Mouse (Mus musculus): ENCODE results near the gene Prdm10. TPM values are rescaled to one million over a fixed set of nuclear protein-coding genes. Genes with fewer than 3 reads are reported as not detected.

Gene Prdm10
- polyA plus RNA-seq, 1 experiment from 2014 or later = 6.5 TPM

- ATAC-seq (replicated peaks; ENCODE audit: insufficient number of reproducible peaks, low FRiP score, low TSS enrichment, low read depth) = no peak
- Histone ChIP-seq H3K4me1 (ENCODE audit: control insufficient read depth, insufficient read depth, low read length) (no peaks in the 10 kb centered on the region; the same call in 1 of the 2 replicates), H3K27ac (replicated peaks; ENCODE audit: low read depth, low read length) (no peak overlapping the region), H3K36me3 (replicated peaks; ENCODE audit: control insufficient read depth, insufficient read depth, low read depth, low read length) (no peaks in the 10 kb centered on the region), H3K4me3 (ENCODE audit: low read depth, low read length) (no peak overlapping the region), H3K9ac (replicated peaks; ENCODE audit: low read length) (no peak overlapping the region), H3K27me3 (ENCODE audit: control insufficient read depth, insufficient read depth, low read length) (no peaks in the 10 kb centered on the region), H3K9me3 (replicated peaks; ENCODE audit: control insufficient read depth, low read length) (no peaks in the 10 kb centered on the region), H3K4me2 (ENCODE audit: low read depth, low read length) (no peak overlapping the region)
- DNase-seq (ENCODE audit: low spot score) = no peak
- 86% methylated on average over 4 of the region's 4 CpGs for WGBS
Observed at GRCm38 (mm10) chr9:31283044-31283443, 2.7 kb downstream of the Prdm10 start.

DNA sequence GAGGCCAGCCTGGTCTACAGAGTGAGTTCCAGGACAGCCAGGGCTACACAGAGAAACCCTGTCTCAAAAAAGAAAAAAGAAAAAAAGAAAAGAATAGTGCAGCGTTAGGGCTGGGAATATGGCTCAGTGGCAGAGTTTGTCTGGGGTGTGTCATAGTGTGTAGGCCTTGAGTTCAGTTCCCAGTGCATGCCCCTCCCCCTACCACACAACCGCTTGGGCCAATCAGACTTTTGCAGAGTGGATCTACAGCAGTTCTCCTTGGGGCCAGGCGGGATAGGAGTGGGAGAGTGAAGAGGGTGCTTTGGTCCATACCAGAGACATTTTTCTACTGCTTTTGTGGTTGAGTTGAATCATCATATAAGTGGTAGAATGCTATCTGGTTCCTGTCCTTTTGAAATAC, 3.6 kb downstream of the Prdm10 start:
- Histone ChIP-seq H3K4me2 (ENCODE audit: low read depth, low read length) (no peak overlapping the region), H3K9ac (replicated peaks; ENCODE audit: low read length) (no peak overlapping the region), H3K9me3 (replicated peaks; ENCODE audit: control insufficient read depth, low read length) (no peaks in the 10 kb centered on the region), H3K36me3 (replicated peaks; ENCODE audit: control insufficient read depth, insufficient read depth, low read depth, low read length) (no peaks in the 10 kb centered on the region), H3K27me3 (ENCODE audit: control insufficient read depth, insufficient read depth, low read length) (no peaks in the 10 kb centered on the region), H3K27ac (replicated peaks; ENCODE audit: low read depth, low read length) (no peak overlapping the region), H3K4me3 (ENCODE audit: low read depth, low read length) (no peak overlapping the region), H3K4me1 (ENCODE audit: control insufficient read depth, insufficient read depth, low read length) (no peaks in the 10 kb centered on the region; the same call in 1 of the 2 replicates)
- ATAC-seq (replicated peaks; ENCODE audit: insufficient number of reproducible peaks, low FRiP score, low TSS enrichment, low read depth) (no peak), DNase-seq (ENCODE audit: low spot score) (no peak)
- 92% methylated on average over 3 of the region's 3 CpGs for WGBS

DNA sequence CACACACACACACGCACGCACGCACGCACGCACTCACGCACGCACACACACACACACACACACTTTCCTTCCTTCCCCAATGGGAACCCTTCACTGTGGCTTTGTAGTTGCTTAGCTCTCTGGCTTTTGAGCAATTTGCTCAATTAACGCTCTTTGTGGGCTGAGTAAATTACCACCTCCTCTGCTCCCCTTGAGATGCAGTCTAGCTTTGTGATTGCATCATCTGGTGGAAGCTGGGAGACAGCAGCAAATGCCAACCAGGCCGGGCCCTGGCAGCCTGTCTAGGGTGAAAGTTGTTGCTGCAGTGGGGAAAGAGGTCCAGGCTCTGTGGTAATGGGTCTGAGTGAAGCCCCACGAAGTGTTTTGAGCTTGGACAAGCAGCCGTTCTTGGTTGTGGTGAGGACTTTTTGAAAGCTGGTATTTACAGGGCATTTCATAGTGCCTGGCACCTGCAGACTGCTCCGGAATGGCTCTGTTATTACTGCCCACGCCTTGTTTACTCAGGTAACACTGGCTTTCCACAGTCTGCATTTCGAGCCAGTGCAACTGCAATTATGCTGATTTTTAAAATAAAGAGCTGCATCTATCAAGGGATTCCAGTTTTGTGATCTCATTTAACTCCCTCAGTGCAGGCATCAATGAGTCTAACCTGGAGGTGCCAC, 10.0 kb downstream of the Prdm10 start:
- no peak for ATAC-seq (replicated peaks; ENCODE audit: insufficient number of reproducible peaks, low FRiP score, low TSS enrichment, low read depth)
- DNase-seq (ENCODE audit: low spot score) = no peak

DNA sequence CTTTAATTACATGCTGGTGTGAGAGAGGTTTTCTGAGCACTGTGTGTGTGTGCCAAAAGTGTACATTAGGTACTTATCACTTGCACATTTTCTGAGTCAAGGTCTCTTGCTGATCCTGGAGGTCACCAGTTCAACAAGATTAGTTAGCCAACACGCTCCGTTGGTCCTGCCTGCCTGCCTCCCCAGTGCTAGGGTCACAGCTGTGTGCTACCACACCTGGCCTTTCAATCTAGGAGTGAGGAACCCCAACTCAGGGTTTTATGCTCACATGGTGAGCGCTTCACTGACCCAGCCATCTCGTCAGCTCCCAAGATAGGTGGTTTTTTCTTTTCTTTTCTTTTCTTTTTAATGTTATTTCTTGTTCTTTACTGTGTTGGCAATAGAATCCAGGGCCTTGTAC, 11.6 kb downstream of the Prdm10 start:
- Histone ChIP-seq H3K9me3 (replicated peaks; ENCODE audit: control insufficient read depth, low read length) (no peaks in the 10 kb centered on the region), H3K9ac (replicated peaks; ENCODE audit: low read length) (no peak overlapping the region), H3K4me3 (ENCODE audit: low read depth, low read length) (no peak overlapping the region), H3K4me2 (ENCODE audit: low read depth, low read length) (no peak overlapping the region), H3K36me3 (replicated peaks; ENCODE audit: control insufficient read depth, insufficient read depth, low read depth, low read length) (no peaks in the 10 kb centered on the region), H3K27me3 (ENCODE audit: control insufficient read depth, insufficient read depth, low read length) (no peaks in the 10 kb centered on the region), H3K4me1 (ENCODE audit: control insufficient read depth, insufficient read depth, low read length) (no peaks in the 10 kb centered on the region), H3K27ac (replicated peaks; ENCODE audit: low read depth, low read length) (no peak overlapping the region)
- 68% methylated on average over 4 of the region's 4 CpGs for WGBS
- no peak for ATAC-seq (replicated peaks; ENCODE audit: insufficient number of reproducible peaks, low FRiP score, low TSS enrichment, low read depth)
- DNase-seq (ENCODE audit: low spot score) = no peak

More for the DNA sequence above, 10.0 kb downstream of the Prdm10 start:
- Histone ChIP-seq H3K27me3 (ENCODE audit: control insufficient read depth, insufficient read depth, low read length) (no peaks in the 10 kb centered on the region), H3K4me2 (ENCODE audit: low read depth, low read length) (no peak overlapping the region), H3K27ac (replicated peaks; ENCODE audit: low read depth, low read length) (no peak overlapping the region; the same call in 1 of the 2 replicates), H3K36me3 (replicated peaks; ENCODE audit: control insufficient read depth, insufficient read depth, low read depth, low read length) (no peaks in the 10 kb centered on the region), H3K9ac (replicated peaks; ENCODE audit: low read length) (no peak overlapping the region), H3K4me3 (ENCODE audit: low read depth, low read length) (no peak overlapping the region), H3K9me3 (replicated peaks; ENCODE audit: control insufficient read depth, low read length) (no peaks in the 10 kb centered on the region), H3K4me1 (ENCODE audit: control insufficient read depth, insufficient read depth, low read length) (no peaks in the 10 kb centered on the region)
- 83% methylated on average over 14 of the region's 14 CpGs for WGBS

DNA sequence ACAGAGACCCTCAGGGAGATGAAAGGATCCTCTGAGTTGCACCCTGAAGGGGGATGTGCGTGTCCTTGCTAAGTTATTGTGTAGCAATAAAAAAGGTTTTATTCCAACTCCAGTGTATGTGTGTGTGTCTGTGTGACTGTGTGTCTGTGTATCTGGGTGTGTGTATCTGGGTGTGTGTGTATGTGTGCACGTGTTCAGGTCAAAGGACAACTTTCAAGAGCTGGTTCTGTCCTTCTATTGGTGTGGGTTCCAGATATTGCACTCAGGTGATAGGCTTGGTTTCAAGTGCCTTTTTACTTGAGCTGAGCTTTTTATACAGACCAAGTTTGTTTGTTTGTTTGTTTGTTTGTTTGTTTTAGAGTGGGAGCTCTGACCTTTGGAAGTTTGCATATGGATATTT, 12.9 kb downstream of the Prdm10 start:
- Histone ChIP-seq H3K36me3 (replicated peaks; ENCODE audit: control insufficient read depth, insufficient read depth, low read depth, low read length) (no peaks in the 10 kb centered on the region), H3K4me3 (ENCODE audit: low read depth, low read length) (no peak overlapping the region), H3K4me1 (ENCODE audit: control insufficient read depth, insufficient read depth, low read length) (no peaks in the 10 kb centered on the region), H3K4me2 (ENCODE audit: low read depth, low read length) (no peak overlapping the region), H3K9me3 (replicated peaks; ENCODE audit: control insufficient read depth, low read length) (no peaks in the 10 kb centered on the region), H3K9ac (replicated peaks; ENCODE audit: low read length) (no peak overlapping the region), H3K27ac (replicated peaks; ENCODE audit: low read depth, low read length) (no peak overlapping the region), H3K27me3 (ENCODE audit: control insufficient read depth, insufficient read depth, low read length) (no peaks in the 10 kb centered on the region)
- DNase-seq (ENCODE audit: low spot score) (no peak), ATAC-seq (replicated peaks; ENCODE audit: insufficient number of reproducible peaks, low FRiP score, low TSS enrichment, low read depth) (no peak)
- WGBS = 83% methylated on average over 2 of the region's 2 CpGs

GRCm38 (mm10) chr9:31295311-31295710, 15.0 kb downstream of the Prdm10 start:
- WGBS = 86% methylated on average over 2 of the region's 2 CpGs
- Histone ChIP-seq H3K27me3 (ENCODE audit: control insufficient read depth, insufficient read depth, low read length) (no peaks in the 10 kb centered on the region), H3K9me3 (replicated peaks; ENCODE audit: control insufficient read depth, low read length) (no peaks in the 10 kb centered on the region), H3K4me2 (ENCODE audit: low read depth, low read length) (no peak overlapping the region), H3K27ac (replicated peaks; ENCODE audit: low read depth, low read length) (no peak overlapping the region), H3K36me3 (replicated peaks; ENCODE audit: control insufficient read depth, insufficient read depth, low read depth, low read length) (no peaks in the 10 kb centered on the region), H3K4me3 (ENCODE audit: low read depth, low read length) (no peak overlapping the region), H3K9ac (replicated peaks; ENCODE audit: low read length) (no peak overlapping the region), H3K4me1 (ENCODE audit: control insufficient read depth, insufficient read depth, low read length) (no peaks in the 10 kb centered on the region)
- no peak for ATAC-seq (replicated peaks; ENCODE audit: insufficient number of reproducible peaks, low FRiP score, low TSS enrichment, low read depth)
- DNase-seq (ENCODE audit: low spot score) = no peak

DNA sequence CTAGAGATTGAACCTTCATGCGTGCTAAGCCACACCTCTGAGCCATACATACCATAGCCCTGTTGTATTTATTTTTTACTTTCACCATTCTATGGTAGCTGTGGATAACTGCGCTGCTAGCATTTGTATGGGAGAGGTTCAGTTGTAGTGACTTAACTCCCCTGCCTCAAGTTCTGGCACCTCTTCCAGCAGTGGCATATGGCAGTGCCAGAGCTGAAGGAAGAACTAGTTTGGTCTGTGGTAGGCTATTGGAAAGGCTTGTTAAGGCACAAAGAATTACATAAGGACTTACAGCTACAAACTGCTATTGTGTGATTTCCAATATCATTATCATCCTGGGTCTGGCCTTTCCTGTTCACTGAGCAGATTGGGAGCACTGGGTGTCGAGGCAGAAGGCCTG, 16.0 kb downstream of the Prdm10 start:
- ATAC-seq (replicated peaks; ENCODE audit: insufficient number of reproducible peaks, low FRiP score, low TSS enrichment, low read depth) (no peak), DNase-seq (ENCODE audit: low spot score) (no peak)
- H3K4me1 ChIP-seq (ENCODE audit: control insufficient read depth, insufficient read depth, low read length) = no peaks in the 10 kb centered on the region
- no peaks in the 10 kb centered on the region for H3K27me3 ChIP-seq (ENCODE audit: control insufficient read depth, insufficient read depth, low read length)
- H3K4me3 ChIP-seq (ENCODE audit: low read depth, low read length) = no peak overlapping the region
- no peak overlapping the region for H3K9ac ChIP-seq (replicated peaks; ENCODE audit: low read length)
- H3K27ac ChIP-seq (replicated peaks; ENCODE audit: low read depth, low read length) = no peak overlapping the region
- no peaks in the 10 kb centered on the region for H3K9me3 ChIP-seq (replicated peaks; ENCODE audit: control insufficient read depth, low read length)
- H3K36me3 ChIP-seq (replicated peaks; ENCODE audit: control insufficient read depth, insufficient read depth, low read depth, low read length) = no peaks in the 10 kb centered on the region
- no peak overlapping the region for H3K4me2 ChIP-seq (ENCODE audit: low read depth, low read length)
- WGBS = 90% methylated on average over 3 of the region's 3 CpGs

DNA sequence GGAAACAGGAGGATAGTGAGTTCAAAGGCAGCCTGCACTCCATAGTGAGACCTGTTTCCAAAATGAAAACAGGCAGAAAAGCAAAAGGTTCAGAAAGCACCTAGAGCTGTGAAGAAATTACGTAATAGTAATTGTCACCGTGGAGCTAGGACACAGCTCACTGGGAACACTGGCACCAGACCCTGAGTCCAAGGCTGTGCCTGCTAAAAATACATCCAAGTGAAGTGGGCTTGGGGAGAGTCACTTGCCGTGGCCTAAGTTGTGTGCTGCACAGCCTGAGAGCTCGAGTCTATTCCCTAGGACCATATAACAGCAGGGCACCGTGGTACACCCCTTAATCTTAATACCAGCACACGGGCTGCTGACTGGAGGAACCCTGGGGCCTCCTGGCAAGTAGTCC, 18.4 kb downstream of the Prdm10 start:
- no peaks in the 10 kb centered on the region for H3K9me3 ChIP-seq (replicated peaks; ENCODE audit: control insufficient read depth, low read length)
- no peak for DNase-seq (ENCODE audit: low spot score)
- 74% methylated on average over 6 of the region's 6 CpGs for WGBS
- no peaks in the 10 kb centered on the region for H3K4me1 ChIP-seq (ENCODE audit: control insufficient read depth, insufficient read depth, low read length)
- no peak for ATAC-seq (replicated peaks; ENCODE audit: insufficient number of reproducible peaks, low FRiP score, low TSS enrichment, low read depth)
- no peaks in the 10 kb centered on the region for H3K27me3 ChIP-seq (ENCODE audit: control insufficient read depth, insufficient read depth, low read length)
- H3K4me2 ChIP-seq (ENCODE audit: low read depth, low read length) = no peak overlapping the region
- no peak overlapping the region for H3K4me3 ChIP-seq (ENCODE audit: low read depth, low read length)
- H3K27ac ChIP-seq (replicated peaks; ENCODE audit: low read depth, low read length) = no peak overlapping the region
- H3K9ac ChIP-seq (replicated peaks; ENCODE audit: low read length) = no peak overlapping the region
- H3K36me3 ChIP-seq (replicated peaks; ENCODE audit: control insufficient read depth, insufficient read depth, low read depth, low read length) = no peaks in the 10 kb centered on the region
